Mouse (Mus musculus) naive thymus-derived CD4-positive, alpha-beta T cell, adult 2 months (primary cell): Measurements from ENCODE around the gene Stox2.

ENCODE experiments used
- DNase-seq: peaks from one replicate; pipeline ENCODE4 v3.0.0-alpha.2; 2011; ENCODE audit warnings: low read depth

Gene Stox2

DNA sequence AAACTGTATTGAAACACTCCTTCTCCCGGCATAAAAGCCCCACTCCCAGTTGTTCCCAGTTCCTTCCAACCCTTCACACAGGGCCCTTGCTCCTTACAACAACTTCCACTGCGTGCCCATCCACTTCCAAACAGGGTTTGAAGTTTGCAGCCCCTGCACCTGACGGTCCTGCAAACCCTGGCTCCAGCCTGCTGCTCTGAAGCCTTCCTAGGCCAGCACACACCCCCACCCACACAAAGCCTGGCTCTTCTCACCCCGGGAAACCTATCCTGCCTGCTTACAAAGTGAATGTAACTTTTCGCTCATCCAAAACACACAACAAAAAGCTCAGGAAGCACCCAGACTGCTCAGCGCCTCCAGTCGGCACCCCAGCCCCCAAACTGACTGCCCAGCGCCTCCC is 37.1 kb downstream of the Stox2 start:
- no peak for DNase-seq

- no peak for DNase-seq
Observed at GRCm38 (mm10) chr8:47404852-47405251, 41.3 kb downstream of the Stox2 start.

DNA sequence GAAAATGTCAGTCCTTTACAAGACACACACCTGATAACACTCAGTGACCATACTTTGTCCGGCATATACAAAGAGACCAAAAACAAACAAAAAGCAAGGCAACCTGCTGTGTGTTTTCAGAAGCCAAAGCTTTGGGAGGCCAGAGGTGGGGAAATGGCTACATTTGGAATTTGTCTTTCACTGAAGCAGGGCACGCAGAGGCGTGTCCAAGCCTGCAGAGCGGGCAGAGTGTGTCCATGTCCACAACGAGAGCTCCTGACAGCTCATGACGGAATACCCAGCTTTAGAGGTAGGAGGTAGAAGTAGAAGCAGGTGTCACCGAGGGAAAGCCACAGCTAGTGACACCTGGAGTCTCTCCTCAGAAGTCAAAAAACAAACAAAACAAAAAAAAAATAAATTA is 53.2 kb downstream of the Stox2 start:
- no peak for DNase-seq

DNA sequence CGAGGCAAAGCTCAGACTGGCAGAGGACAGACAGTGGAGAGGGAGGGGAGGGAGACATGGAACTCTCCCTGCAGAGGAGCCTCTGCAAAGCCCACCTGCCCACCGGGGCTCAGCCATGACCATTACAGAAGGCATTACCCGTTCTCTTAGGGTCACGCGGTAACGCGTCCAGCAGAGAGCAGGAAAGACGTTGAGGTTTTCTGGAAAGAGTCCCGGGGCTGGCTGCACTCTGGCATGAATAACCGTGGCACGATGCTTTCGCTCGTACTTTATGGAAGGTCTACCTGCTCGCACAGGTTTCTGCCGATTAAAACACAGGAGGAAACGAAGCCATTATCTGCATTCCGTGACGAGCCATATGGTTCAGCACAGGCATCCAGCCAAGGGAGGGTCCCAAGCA is 53.9 kb downstream of the Stox2 start:
- DNase-seq = no peak

DNA sequence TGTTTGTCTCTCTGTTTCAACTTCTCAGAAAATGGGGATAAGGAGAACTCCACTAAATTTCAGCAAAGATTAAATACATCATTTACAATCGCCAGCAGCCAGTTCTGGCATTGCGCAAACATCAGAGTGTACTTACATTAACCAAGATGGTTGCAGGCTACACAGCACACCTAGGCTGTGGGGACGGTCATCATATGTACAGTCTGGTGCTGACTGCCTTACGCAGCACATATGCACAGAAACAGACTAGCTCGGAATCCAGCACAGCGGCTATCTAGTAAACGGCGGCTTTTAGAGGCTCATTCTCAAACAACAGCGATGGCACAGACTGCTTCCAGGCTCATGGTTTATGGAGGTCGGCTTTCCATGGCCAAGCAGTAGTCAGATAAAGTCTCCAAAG is 54.3 kb downstream of the Stox2 start:
- no peak for DNase-seq

- no peak for DNase-seq
Observed at GRCm38 (mm10) chr8:47389430-47389829, 56.7 kb downstream of the Stox2 start.

DNA sequence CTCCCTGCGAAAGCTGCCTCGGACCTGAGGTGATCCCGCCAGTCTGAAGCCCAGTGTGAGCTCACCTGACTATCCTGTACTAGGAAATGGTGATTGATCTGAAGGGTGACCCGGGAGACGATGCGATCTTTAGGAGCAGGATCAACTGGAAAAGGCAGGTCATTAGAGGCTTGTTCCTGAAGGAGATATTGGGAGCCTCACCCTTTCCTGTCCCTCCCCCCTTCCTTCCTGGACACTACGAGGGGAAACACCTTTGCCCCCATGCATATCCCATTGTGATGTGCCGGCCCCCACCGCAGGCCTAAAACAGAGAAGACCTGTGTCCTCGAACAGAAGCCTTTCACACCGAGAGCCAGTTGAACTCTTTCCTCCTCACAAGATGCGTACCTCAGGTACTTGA is 58.0 kb downstream of the Stox2 start:
- no peak for DNase-seq

DNA sequence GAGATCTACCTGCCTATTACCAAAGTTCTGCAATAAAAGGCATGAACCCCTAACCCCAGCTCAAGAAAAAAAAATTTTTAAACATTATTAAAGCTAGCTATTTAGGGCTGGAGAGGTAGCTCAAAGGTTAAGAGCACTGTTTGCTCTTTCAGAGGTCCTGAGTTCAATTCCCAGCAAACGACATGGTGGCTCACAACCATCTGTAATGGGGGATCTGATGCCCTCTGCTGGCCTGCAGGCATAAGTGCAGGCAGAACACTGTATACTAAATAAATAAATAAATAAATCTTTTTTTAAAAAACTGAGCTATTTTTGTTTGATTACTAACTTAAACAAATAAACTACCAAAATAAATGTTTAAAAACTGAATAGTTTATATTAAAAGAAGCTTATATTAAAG is 60.4 kb downstream of the Stox2 start:
- no peak for DNase-seq

GRCm38 (mm10) chr8:47384151-47384550 is 62.0 kb downstream of the Stox2 start:
- no peak for DNase-seq

DNA sequence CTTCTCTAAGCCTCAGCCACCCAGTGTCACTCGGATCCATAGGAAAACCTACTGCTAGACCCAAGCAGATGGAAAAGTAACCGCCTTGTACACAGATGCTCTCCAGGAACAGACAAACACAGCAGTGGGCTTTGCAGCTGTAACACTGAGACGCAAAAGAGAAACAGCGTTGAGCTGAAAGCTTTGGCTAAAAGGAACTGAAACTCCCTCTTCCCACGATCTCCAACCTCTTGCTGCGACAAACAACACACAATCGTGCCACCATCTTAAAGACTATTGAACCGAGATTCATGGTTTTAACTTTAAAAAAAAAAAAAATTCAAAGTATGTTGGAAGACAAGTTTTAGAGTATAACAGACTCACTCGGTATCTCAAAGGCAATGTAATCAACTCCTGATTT is 62.5 kb downstream of the Stox2 start:
- DNase-seq = no peak

DNA sequence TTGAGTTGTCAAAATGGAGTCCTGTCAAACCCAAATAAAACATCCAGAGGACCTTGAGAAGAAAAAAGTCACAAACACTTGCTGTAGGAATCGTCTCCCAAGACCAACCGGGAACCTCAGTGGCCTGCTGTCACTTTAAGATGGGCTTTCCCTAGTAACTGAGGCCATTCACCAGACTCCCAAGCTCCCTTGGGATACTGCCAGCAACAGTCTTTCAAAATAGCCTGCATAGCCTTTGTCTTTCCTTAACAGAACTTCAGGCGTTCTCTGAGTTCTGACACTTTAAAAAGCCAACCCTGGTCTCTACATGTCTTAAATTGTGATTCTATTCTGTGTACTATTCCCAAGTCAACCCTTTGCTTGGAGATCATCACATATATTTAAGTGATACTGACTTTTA is 64.9 kb downstream of the Stox2 start:
- DNase-seq = no peak

GRCm38 (mm10) chr8:47380725-47381124 is 65.4 kb downstream of the Stox2 start:
- no peak for DNase-seq

GRCm38 (mm10) chr8:47380075-47380474 is 66.1 kb downstream of the Stox2 start:
- DNase-seq = no peak

DNA sequence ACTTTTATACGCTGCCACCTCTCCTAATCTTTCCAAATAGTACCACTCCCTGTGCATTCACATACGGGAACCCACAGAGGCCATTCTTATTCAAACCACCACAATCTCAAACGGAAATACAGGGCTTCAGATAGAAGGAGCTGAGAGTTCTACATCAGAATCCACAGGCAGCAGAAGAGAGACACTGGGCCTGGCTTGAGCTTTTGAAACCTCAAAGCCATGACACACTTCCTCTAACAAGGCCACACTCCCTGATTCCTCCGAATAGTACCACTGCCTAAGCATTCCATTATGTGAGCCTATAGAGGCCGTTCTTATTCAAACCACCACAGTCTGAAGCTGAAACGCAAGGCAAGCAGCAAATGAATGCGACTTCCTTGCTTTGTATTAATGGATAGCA is 69.5 kb downstream of the Stox2 start:
- DNase-seq = no peak

GRCm38 (mm10) chr8:47373757-47374156 is 72.4 kb downstream of the Stox2 start:
- no peak for DNase-seq

DNA sequence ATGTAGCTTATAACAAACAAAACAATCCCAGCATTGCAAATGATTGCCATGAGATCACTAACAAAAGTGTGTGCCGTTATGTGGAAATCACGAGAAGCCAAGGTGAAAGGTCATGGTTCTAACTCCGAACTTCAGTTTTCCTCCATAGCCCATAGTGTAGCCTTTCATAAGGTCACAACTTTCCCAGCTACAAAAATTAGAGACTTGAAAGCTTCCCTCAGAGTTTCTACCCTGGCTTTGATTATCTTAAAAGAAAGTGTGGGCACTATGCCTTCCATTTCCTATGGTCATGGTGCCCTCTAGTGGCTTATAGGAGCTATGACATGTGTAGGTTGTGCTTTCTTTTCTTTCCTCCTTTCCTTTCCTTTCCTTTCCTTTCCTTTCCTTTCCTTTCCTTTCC is 74.6 kb downstream of the Stox2 start:
- peak; percentile 39 for DNase-seq

DNA sequence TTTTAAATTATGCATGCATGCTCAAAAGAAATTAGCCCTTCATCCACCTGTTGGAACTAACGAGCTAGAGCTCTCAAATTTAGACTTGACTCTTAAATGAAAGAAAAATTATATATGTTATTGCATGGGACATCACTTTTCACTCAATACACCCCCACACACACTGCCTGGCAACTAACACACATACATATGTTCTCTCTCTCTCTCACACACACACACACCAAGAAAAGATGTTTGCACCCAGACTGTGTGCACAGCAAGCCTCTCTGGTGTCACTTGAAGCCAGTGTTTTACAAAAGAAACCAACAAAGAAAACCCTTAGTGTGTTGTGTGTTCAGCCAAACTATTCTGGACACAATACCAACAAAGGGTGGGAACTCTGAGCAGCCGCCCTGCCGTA is 75.1 kb downstream of the Stox2 start:
- peak; percentile 6 for DNase-seq

DNA sequence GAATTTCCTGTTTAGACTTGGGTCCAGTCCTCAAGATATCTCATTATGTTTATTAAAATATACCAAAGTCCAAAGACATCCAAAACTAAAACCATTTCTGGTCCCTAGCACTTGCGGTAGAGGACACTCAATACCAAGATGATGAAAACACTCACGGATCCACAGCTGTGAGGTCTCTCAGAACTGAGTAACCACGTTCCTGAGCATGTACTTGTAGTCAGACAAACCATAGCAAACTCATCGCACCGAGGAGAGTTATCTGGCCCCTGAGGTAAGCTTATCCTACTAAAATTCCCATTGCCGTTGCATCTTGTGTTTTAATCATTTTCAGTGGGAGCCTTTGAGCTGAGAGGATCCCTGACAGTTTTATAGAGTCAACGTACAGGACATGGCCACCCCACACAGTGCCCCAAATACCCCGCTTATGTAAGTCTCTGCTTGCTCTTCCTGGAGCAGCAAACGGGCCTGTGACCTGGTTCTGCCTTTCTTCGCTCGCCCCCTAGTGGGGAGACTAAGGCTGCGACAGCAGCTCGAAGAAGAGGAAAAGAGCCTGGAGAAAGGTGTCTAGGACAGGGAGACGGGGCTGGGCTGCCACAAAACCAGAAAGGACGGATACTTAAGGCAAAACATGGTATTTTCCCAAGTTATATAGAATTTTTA is 75.6 kb downstream of the Stox2 start:
- DNase-seq = peak; percentile 54

DNA sequence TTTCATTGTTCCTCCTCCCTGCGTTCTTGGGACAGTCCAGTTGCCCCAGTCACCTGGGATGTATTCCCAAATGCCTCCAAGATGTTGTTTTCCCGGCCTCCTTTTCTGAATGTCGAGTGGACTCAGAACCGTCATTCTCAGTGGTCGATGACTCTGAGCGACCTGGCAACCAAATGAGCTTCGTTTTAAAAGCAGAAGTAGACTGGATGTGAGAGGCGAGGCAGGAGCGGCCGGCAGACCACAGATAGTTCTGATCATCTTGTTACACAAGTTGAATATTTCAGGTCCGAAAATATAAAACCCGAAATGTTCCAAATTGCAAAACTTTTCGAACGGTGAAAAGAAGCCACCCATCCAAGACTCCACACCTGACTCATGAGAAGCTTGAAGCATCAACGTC is 76.2 kb downstream of the Stox2 start:
- no peak for DNase-seq

DNA sequence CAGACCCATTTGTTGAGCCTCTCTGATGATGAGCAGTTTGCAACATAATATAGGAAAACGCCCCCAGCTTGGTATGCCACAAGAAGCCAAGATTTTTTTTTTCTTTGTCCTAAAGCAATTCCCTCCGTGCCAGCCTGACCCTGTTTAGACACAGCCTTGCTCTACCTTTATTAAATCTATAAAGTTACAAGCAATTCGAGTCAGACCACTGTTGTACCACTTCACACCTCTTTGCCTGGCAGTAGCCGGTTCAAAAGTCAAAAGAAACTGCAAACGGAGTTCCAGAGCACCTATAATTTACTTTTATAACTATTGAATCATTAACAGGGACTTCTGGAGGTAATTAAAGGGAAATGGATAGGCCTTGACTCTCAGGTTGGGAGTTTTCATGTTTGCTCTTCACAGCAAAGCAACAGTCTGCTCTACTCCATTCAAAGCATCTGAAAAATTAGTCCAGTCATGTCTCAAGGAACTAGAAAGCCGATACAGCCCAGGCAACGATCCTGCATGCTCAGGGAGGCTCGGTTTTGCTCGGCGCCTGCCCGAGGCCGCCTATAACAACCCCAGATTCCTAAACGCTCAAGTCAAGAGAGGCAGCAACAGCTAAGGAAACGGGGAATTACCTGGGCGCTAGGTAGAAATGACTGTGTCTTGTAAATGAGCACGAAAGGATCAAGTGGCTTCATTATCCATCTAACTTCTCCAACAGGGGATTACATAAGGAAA is 77.0 kb downstream of the Stox2 start:
- DNase-seq = no peak

- no peak for DNase-seq
Observed at GRCm38 (mm10) chr8:47367029-47367428, 79.1 kb downstream of the Stox2 start.

- DNase-seq = no peak
Observed at GRCm38 (mm10) chr8:47363271-47363670, 82.9 kb downstream of the Stox2 start.

DNA sequence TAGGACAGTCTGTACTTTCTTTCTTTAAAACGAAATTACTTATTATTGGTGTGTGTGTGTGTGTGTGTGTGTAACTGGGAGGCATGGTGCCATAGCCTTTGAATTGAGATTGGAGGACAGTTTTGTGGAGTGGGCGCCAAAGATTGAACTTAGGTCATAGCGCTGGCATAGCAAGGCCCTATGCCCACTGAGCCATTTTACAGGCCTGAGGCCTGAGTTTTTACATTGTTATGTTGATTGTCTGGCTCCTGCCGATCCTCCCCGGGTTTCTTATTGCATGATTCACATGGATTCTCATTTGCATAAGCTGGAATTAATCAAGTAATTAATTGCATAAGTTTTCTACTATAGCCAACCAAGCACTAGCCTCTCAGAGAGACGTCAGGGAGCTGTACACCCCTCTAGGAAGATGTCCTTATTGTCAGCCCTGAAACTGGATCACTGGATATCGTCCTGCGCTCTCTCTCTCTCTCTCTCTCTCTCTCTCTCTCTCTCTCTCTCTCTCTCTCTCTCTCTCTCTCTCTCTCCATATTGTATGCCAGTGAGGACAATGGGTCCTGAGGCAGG is 90.7 kb downstream of the Stox2 start:
- DNase-seq = no peak
